Mouse (Mus musculus) pancreas, adult 10 weeks (tissue): ENCODE data around the gene Sprr4. TPM values are rescaled to one million over a fixed set of nuclear protein-coding genes. Genes with fewer than 3 reads are reported as not detected.

Experiments used
- polyA plus RNA-seq: library from polyadenylated mRNA; stranded (reverse); fragments of 350-450 nt; fragmentation: Illumina TruSeq; extraction: RNeasy Lipid Tissue Mini Kit (QIAGEN cat#74804); gene quantifications from one replicate; pipeline ENCODE4 v1.2.3, GENCODE M21; 2015; ENCODE audit warnings: low read depth, low replicate concordance; ENCODE audit not compliant: insufficient read depth

Gene Sprr4
- not detected for polyA plus RNA-seq

GRCm38 (mm10) chr3:92500393-92500792 lies at the start of gene Sprr4:
TSS of gene Sprr4 (minus strand) at chr3:92500493.

GRCm38 (mm10) chr3:92534411-92534810 lies 34.1 kb upstream of the Sprr4 start, which contains the start of gene 2310046K23Rik:
TSS of gene 2310046K23Rik (minus strand) at chr3:92534511.

GRCm38 (mm10) chr3:92485863-92486262 lies 14.4 kb downstream of the Sprr4 start, which contains the start of gene Sprr1a:
TSS of gene Sprr1a (minus strand) at chr3:92485895.

GRCm38 (mm10) chr3:92458620-92459019 lies 41.7 kb downstream of the Sprr4 start, which contains the start of gene Sprr3:
TSS of gene Sprr3 (minus strand) at chr3:92458720.

Other genes with a start within 250 kb of the Sprr4 start
- gene Sprr2a3, start 215.1 kb downstream of the Sprr4 start, polyA plus RNA-seq: not detected
- gene Sprr2b, start 183.9 kb downstream of the Sprr4 start, polyA plus RNA-seq: not detected
- not detected for gene Sprr2d, start 161.4 kb downstream of the Sprr4 start, polyA plus RNA-seq
- not detected for gene Sprr2e, start 148.3 kb downstream of the Sprr4 start, polyA plus RNA-seq
- not detected for gene Sprr2f, start 135.3 kb downstream of the Sprr4 start, polyA plus RNA-seq
- not detected for gene Sprr2h, start 114.8 kb downstream of the Sprr4 start, polyA plus RNA-seq
- gene Sprr2i, start 92.5 kb downstream of the Sprr4 start, polyA plus RNA-seq: not detected
- not detected for gene Sprr2j-ps, start 82.4 kb downstream of the Sprr4 start, polyA plus RNA-seq
- gene Gm9774, start 71.1 kb downstream of the Sprr4 start, polyA plus RNA-seq: not detected
- gene Sprr2k, start 67.9 kb downstream of the Sprr4 start, polyA plus RNA-seq: not detected
- not detected for gene Sprr1b, start 61.7 kb downstream of the Sprr4 start, polyA plus RNA-seq
- not detected for gene Sprr3, start 41.8 kb downstream of the Sprr4 start, polyA plus RNA-seq
- gene Sprr1a, start 14.6 kb downstream of the Sprr4 start, polyA plus RNA-seq: not detected
- gene 2310046K23Rik, start 34.0 kb upstream of the Sprr4 start, polyA plus RNA-seq: not detected
- not detected for gene Ivl, start 73.2 kb upstream of the Sprr4 start, polyA plus RNA-seq
- gene Smcp, start 88.5 kb upstream of the Sprr4 start, polyA plus RNA-seq: not detected
- not detected for gene 2210017I01Rik, start 107.0 kb upstream of the Sprr4 start, polyA plus RNA-seq
- gene Lce6a, start 121.2 kb upstream of the Sprr4 start, polyA plus RNA-seq: not detected
- not detected for gene Lce1a1, start 147.8 kb upstream of the Sprr4 start, polyA plus RNA-seq
- gene Lce1b, start 156.4 kb upstream of the Sprr4 start, polyA plus RNA-seq: not detected
- gene Lce1a2, start 169.8 kb upstream of the Sprr4 start, polyA plus RNA-seq: not detected
- not detected for gene Lce1c, start 178.8 kb upstream of the Sprr4 start, polyA plus RNA-seq
- not detected for gene Lce1d, start 186.7 kb upstream of the Sprr4 start, polyA plus RNA-seq
- not detected for gene Lce1e, start 208.6 kb upstream of the Sprr4 start, polyA plus RNA-seq
- gene Lce1f, start 219.9 kb upstream of the Sprr4 start, polyA plus RNA-seq: not detected
- not detected for gene Gm38119, start 238.6 kb upstream of the Sprr4 start, polyA plus RNA-seq